Mouse (Mus musculus): ENCODE measurements around the gene Igf2bp2.

The Igf2bp2 gene

GRCm38 (mm10) chr16:22149659-22150345 lies 13.3 kb downstream of the Igf2bp2 start:
- no peak for DNase-seq (ENCODE audit: low read depth, low spot score)

GRCm38 (mm10) chr16:22149076-22149475 lies 14.0 kb downstream of the Igf2bp2 start:
- DNase-seq (ENCODE audit: low read depth, low spot score): no peak

- DNase-seq (ENCODE audit: low read depth, low spot score): no peak
These were observed 16.0 kb downstream of the Igf2bp2 start for GRCm38 (mm10) chr16:22147131-22147530.

- no peak for DNase-seq (ENCODE audit: low read depth, low spot score)
These were observed 17.0 kb downstream of the Igf2bp2 start for GRCm38 (mm10) chr16:22146071-22146470.

DNA sequence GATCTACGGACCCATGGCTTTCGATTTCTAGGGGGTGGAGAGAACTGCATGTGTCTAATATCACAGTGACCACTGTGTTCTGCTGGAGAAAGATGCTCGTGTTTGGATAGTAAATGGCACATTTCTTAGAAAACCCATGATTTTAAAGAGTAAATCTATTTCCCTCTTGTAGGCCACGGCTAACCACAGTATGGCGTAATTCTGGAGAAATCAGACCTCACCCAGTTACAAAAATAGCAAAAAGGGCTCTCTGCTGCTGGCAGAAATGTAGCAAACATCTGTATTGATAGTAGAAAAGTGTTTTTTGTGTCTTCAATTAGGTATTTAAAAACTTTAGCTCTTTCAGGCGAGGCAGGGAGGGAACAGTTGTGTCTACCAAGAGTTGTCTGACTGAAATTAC lies 18.6 kb downstream of the Igf2bp2 start:
- DNase-seq (ENCODE audit: low read depth, low spot score): no peak

GRCm38 (mm10) chr16:22140861-22141260 lies 22.2 kb downstream of the Igf2bp2 start:
- DNase-seq (ENCODE audit: low read depth, low spot score): no peak

- no peak for DNase-seq (ENCODE audit: low read depth, low spot score)
These were observed 23.3 kb downstream of the Igf2bp2 start for GRCm38 (mm10) chr16:22139821-22140220.

DNA sequence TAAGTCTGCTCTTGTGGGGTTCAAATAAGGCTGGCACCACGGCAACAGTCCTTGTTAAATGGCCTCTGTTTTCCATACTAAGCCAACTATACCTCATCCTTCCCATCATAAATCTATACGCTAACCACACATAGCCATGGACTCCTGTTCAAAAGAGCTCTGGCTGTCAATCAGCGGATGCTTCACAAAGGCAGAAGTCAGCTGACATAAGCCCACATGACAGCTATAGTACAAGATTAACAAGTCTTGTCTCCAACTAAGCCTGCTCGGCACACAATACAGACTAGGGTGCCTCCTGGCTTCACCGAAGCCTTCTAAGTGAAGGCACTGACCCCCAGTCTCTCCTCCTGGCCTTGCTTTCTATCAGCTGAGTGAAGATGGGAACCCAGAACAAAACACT lies 26.9 kb downstream of the Igf2bp2 start:
- DNase-seq (ENCODE audit: low read depth, low spot score): no peak

DNA sequence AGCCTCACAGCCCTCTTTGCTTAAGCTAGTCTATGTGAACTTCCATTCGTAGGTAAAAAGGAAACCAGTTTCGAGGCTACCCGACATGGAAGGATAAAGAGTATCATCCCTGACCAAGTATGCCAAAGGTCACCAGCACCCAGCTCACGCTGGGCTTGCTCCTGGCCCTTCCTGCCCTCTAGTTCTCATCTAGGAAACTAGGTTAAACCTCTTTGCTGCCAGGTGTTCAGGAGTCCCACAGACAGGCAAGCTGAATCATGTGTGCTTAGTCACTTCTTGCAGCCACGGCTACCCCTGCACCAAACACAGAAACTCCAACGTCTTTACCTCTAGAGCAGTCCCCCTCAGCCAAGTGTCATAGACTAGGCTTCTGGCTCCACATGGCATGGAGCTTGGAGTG lies 31.8 kb downstream of the Igf2bp2 start:
- peak; percentile 41 for DNase-seq (ENCODE audit: low read depth, low spot score)

- no peak for DNase-seq (ENCODE audit: low read depth, low spot score)
These were observed 33.6 kb downstream of the Igf2bp2 start for GRCm38 (mm10) chr16:22129511-22129910.

GRCm38 (mm10) chr16:22128595-22128994 lies 34.5 kb downstream of the Igf2bp2 start:
- no peak for DNase-seq (ENCODE audit: low read depth, low spot score)

GRCm38 (mm10) chr16:22127806-22128205 lies 35.3 kb downstream of the Igf2bp2 start:
- DNase-seq (ENCODE audit: low read depth, low spot score): no peak

DNA sequence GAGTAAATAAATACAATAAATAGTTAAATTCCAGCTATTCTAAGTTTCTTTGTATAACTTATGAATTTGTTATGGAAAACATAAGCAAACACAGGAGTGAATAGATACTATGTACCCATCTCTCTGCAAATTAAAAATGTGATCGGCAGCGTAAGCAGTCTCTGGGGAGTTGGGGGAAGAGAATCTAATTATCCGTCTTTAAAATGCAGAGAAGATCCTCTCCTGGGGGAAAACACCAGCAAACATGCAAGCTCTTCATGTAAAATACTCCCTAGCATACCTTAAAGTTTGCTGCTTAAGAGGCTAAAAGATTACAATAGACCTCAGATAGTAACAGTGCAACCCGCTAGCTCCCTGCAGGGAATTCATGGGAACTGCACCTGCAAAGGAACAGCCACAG lies 36.2 kb downstream of the Igf2bp2 start:
- DNase-seq (ENCODE audit: low read depth, low spot score): no peak

DNA sequence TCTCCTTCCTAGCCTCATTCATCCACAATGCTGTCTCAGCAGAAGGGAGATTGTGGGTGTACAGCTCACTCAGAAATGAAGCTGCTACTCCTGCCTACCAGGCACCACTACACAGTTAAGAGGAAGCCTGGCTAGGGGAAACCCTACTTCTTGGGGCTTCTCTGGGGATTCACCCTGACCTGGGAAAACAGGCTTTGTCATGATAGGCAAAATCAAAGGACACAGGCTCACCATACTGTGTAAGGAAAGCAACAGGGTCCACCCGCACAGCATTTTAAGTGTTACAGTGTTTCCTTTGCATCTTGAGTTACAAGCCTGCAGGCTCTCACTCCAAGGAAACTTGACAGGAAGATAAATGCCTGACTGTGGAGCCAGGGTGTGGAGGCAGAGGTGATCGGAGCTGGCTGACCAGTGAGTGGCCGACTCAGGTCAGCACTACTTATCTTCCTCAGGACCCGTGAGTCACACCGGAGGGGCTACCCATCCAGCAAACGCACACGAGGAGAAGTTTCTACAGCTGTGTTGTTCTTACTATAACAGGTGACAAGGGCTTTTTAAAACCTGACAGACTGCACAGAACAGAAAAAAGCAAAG lies 38.7 kb downstream of the Igf2bp2 start:
- no peak for DNase-seq (ENCODE audit: low read depth, low spot score)

DNA sequence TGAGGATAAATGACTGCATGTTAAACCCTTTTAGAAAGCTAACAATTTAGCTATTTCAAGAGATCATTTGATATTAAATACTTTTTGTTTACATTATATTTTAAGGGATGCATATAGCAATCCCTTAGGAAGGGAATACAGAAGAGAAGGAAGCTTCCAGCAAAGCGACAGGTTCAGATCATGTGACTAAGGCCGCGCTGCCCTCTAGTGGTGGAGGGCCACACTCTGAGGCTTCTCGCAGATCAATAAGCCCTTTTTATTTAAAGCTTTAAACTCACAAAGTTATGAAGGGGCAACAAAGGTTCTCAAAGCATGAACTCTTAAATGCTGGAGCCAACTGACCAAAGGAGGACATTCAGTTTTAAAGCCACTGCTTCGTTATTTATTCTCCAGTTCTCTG lies 39.4 kb downstream of the Igf2bp2 start:
- DNase-seq (ENCODE audit: low read depth, low spot score): peak; percentile 34

GRCm38 (mm10) chr16:22121109-22121508 lies 42.0 kb downstream of the Igf2bp2 start:
- DNase-seq (ENCODE audit: low read depth, low spot score): no peak

DNA sequence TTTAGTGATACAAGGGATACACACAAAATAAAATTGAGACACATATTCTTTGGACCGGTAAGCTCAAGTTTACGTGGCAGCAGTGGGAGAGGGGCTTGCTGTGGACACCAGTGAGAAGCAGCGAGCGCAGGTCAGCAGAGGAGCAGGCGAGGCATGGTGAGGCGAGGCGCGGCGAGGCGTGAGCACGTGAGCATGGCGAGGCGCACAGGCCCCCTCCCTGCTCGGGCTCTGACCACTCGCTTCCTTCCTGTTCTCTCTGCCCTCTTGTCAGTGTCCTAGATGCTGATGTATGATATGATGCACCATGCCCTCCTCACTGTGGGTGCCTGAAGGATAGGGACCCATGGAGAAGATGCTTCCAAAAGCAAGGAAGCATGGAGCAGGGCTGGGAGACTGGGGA lies 43.6 kb downstream of the Igf2bp2 start:
- no peak for DNase-seq (ENCODE audit: low read depth, low spot score)

DNA sequence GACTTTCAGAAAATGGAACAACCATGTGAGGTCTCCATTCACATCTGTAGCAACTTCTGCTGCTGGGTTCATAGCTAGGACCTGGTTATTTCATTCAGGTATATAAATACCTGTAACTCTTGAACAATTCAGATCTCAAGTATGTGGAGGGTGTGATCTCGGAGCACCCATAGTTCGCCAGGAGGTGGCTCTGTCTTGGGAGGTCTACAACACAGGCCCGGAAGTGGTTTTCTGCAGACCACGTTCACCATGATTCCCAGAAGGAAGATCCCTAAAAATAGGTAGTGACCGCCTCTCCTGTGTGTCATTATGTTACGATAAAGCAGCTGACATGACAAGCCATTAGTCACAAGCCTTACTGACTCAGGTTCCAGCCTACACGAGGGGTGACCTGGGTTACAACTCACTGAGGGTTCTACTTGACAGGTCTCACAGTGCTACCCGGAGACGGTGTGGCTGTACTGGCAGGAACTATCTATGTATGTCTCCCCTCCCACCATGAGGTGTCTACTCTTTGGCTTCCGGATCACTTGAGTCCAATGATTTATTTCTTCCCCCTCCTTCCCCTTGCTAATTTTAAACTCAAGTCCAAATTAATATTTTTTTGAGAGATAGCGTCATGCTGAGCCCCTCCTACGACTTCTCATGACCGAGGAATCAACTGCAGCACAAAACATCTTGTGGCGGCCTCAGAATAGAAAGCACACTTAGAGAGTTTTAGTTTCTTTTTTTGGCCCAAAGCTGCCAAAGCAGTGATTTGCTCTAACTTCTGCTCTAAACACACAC lies 44.2 kb downstream of the Igf2bp2 start:
- DNase-seq (ENCODE audit: low read depth, low spot score): no peak

GRCm38 (mm10) chr16:22118151-22118550 lies 44.9 kb downstream of the Igf2bp2 start:
- no peak for DNase-seq (ENCODE audit: low read depth, low spot score)

GRCm38 (mm10) chr16:22116748-22117147 lies 46.4 kb downstream of the Igf2bp2 start:
- no peak for DNase-seq (ENCODE audit: low read depth, low spot score)

DNA sequence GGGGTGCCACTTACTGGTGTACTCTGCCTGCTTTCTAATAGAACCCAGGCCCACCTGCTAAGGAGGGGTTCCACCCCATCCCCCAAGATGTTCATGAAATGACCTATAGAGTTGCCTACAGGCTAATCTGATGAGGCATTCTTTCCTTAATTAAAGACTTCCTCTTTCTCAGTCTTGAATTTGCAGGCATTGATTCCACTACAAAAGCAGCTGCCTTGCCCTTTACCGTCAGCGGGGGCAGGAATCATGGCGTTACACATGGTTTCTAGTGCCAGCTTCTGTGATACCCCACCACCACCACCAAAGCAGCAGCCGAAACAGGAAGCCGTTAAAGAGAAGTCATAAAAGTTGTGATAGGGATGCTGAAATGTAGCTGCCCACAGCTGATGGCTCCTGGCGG lies 47.0 kb downstream of the Igf2bp2 start:
- no peak for DNase-seq (ENCODE audit: low read depth, low spot score)

GRCm38 (mm10) chr16:22110036-22110435 lies 53.1 kb downstream of the Igf2bp2 start:
- DNase-seq (ENCODE audit: low read depth, low spot score): no peak

GRCm38 (mm10) chr16:22109159-22109558 lies 53.9 kb downstream of the Igf2bp2 start:
- DNase-seq (ENCODE audit: low read depth, low spot score): no peak

Measured in retina, postnatal 7 days (tissue).